Mouse (Mus musculus): Measurements from ENCODE around the gene Mavs. TPM values are rescaled to one million over a fixed set of nuclear protein-coding genes. Genes with fewer than 3 reads are reported as not detected.

Mavs gene
- 14.8 TPM for polyA plus RNA-seq (2014; fragmentation: Illumina TruSeq; extraction: RNeasy Lipid Tissue Mini Kit (QIAGEN cat#74804); ENCODE audit: low read depth, low replicate concordance)

DNA sequence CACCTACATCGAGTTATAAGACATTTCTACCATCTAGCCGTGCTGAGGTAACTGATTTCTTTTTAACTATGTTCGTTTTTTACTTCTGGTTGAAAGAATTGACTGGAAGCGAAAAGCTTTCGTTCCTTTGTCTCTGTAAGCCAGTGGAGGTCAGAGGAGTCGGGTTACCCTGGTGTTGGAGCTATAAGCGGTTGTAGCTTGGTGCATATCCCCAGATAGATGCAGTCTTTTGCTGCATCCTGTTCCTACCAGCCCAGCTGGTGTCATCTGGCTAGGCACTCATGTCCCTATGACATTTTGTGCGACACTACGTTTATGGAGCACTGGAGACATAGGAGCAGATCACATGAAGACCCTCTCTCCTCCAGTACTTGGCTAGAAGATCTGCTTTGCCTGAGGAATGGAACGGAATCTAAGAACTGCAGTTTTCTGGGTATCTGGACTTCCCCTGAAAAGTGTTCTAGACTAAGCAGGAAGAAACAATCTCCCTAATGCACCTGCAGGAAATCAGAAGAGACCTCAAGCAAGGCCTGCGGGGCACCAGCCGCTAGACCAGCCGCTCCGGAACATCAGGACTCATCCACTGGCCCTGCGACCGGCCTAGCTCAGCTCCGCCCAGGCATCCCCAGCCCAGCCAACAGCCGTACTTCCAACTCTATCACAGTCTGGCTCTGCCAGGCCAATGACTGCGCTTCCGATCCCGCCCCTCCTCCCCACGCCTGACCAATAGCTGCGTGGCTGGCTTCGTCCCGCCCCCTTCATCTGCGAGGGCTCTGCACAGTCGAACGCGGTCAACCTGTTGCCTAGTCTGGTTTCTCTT, at the start of gene Mavs:
Gene Mavs (plus strand): TSS at position 757 of the 820 bp plus-strand sequence.

GRCm38 (mm10) chr2:131186771-131187601, 46.9 kb upstream of the Mavs start, which contains the start of the genes Cdc25b and Spef1:
Gene Cdc25b, plus strand, starts transcription at chr2:131186949.
Gene Spef1, minus strand, starts transcription at chr2:131187282.

GRCm38 (mm10) chr2:131206778-131207177, 27.1 kb upstream of the Mavs start, which contains the start of gene Ap5s1:
Gene Ap5s1, plus strand, starts transcription at chr2:131207078.

GRCm38 (mm10) chr2:131262213-131262672, 28.4 kb downstream of the Mavs start, which contains the start of gene Pank2:
Gene Pank2, plus strand, starts transcription at chr2:131262495.

Other genes starting within 250 kb of the Mavs start
- gene Gfra4, start 191.0 kb upstream of the Mavs start, polyA plus RNA-seq (2014; fragmentation: Illumina TruSeq; extraction: RNeasy Lipid Tissue Mini Kit (QIAGEN cat#74804); ENCODE audit: low read depth, low replicate concordance): not detected
- 0.45 TPM for gene Adam33, start 170.2 kb upstream of the Mavs start, polyA plus RNA-seq (2014; fragmentation: Illumina TruSeq; extraction: RNeasy Lipid Tissue Mini Kit (QIAGEN cat#74804); ENCODE audit: low read depth, low replicate concordance)
- gene Siglec1, start 147.3 kb upstream of the Mavs start, polyA plus RNA-seq (2014; fragmentation: Illumina TruSeq; extraction: RNeasy Lipid Tissue Mini Kit (QIAGEN cat#74804); ENCODE audit: low read depth, low replicate concordance): 0.69 TPM
- gene Hspa12b, start 106.8 kb upstream of the Mavs start, polyA plus RNA-seq (2014; fragmentation: Illumina TruSeq; extraction: RNeasy Lipid Tissue Mini Kit (QIAGEN cat#74804); ENCODE audit: low read depth, low replicate concordance): 0.34 TPM
- gene Gm11037, start 100.6 kb upstream of the Mavs start, polyA plus RNA-seq (2014; fragmentation: Illumina TruSeq; extraction: RNeasy Lipid Tissue Mini Kit (QIAGEN cat#74804); ENCODE audit: low read depth, low replicate concordance): not detected
- gene 1700037H04Rik, start 74.0 kb upstream of the Mavs start, polyA plus RNA-seq (2014; fragmentation: Illumina TruSeq; extraction: RNeasy Lipid Tissue Mini Kit (QIAGEN cat#74804); ENCODE audit: low read depth, low replicate concordance): 0.56 TPM
- 6.0 TPM for gene Cenpb, start 54.0 kb upstream of the Mavs start, polyA plus RNA-seq (2014; fragmentation: Illumina TruSeq; extraction: RNeasy Lipid Tissue Mini Kit (QIAGEN cat#74804); ENCODE audit: low read depth, low replicate concordance)
- gene Cdc25b, start 47.1 kb upstream of the Mavs start, polyA plus RNA-seq (2014; fragmentation: Illumina TruSeq; extraction: RNeasy Lipid Tissue Mini Kit (QIAGEN cat#74804); ENCODE audit: low read depth, low replicate concordance): 0.13 TPM
- 0.45 TPM for gene Spef1, start 46.8 kb upstream of the Mavs start, polyA plus RNA-seq (2014; fragmentation: Illumina TruSeq; extraction: RNeasy Lipid Tissue Mini Kit (QIAGEN cat#74804); ENCODE audit: low read depth, low replicate concordance)
- gene Ap5s1, start 27.0 kb upstream of the Mavs start, polyA plus RNA-seq (2014; fragmentation: Illumina TruSeq; extraction: RNeasy Lipid Tissue Mini Kit (QIAGEN cat#74804); ENCODE audit: low read depth, low replicate concordance): 3.0 TPM
- gene Pank2, start 28.4 kb downstream of the Mavs start, polyA plus RNA-seq (2014; fragmentation: Illumina TruSeq; extraction: RNeasy Lipid Tissue Mini Kit (QIAGEN cat#74804); ENCODE audit: low read depth, low replicate concordance): 21.2 TPM
- gene Rnf24, start 118.8 kb downstream of the Mavs start, polyA plus RNA-seq (2014; fragmentation: Illumina TruSeq; extraction: RNeasy Lipid Tissue Mini Kit (QIAGEN cat#74804); ENCODE audit: low read depth, low replicate concordance): 4.7 TPM

Data from liver, adult 10 weeks (tissue).